Mouse (Mus musculus): ENCODE measurements around the gene Srsf3. TPM values are rescaled to one million over a fixed set of nuclear protein-coding genes. Genes with fewer than 3 reads are reported as not detected.

Srsf3 gene
- polyA plus RNA-seq, 1 experiment from 2014 or later = 411 TPM

- Histone ChIP-seq H3K27me3 (peaks cover 7% of the 10 kb centered on the region; the same call in 1 of the 2 replicates), H3K36me3 (no peaks in the 10 kb centered on the region), H3K4me2 (no peak within 1 kb of the TSS), H3K4me3 (no peak within 1 kb of the TSS), H3K9me3 (no peaks in the 10 kb centered on the region), H3K4me1 (replicated peaks) (peaks cover 23% of the 10 kb centered on the region), H3K27ac (replicated peaks) (no peak within 1 kb of the TSS), H3K9ac (no peak within 1 kb of the TSS)
- no peak for ATAC-seq (ENCODE audit: low FRiP score, low read depth)
- WGBS = 84% methylated on average over 3 of the region's 3 CpGs
Observed at GRCm38 (mm10) chr17:29090776-29091175, 58.3 kb downstream of the Srsf3 start, which contains the start of gene Cdkn1a. TSS of gene Cdkn1a (plus strand) at chr17:29090976.

DNA sequence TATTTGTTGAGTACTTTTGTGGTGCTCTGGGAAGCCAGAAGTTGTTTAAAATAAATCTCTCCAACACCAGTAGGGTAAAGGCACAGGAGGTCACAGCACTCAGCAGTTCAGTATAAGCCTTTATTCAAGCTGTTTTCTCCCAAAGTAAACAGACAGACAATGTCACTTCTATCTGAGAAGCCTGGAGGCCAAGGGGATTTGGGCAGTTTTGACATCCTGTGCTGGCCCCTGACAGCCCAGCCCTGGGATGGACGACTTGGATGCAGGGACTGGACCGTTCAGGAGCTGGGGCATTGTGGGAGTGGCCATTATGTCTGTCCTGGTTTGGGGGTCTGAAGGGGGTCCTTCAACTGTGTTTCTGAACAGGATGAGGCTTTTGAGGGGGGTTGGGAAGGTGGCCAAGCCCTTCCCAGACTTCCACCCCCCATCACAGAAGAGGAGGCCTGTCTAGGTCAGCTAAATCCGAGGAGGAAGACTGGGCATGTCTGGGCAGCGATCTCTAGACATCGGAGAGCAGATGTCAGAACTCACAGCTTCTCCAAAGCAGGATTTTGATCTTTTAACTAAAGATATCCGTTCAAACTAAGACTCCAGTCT lies 59.0 kb downstream of the Srsf3 start:
- Histone ChIP-seq H3K9me3 (no peaks in the 10 kb centered on the region), H3K4me3 (no peak overlapping the region), H3K27me3 (peaks cover 7% of the 10 kb centered on the region; the same call in 1 of the 2 replicates), H3K36me3 (no peaks in the 10 kb centered on the region), H3K9ac (no peak overlapping the region), H3K4me1 (replicated peaks) (peaks cover 23% of the 10 kb centered on the region), H3K27ac (replicated peaks) (no peak overlapping the region), H3K4me2 (no peak overlapping the region)
- no peak for ATAC-seq (ENCODE audit: low FRiP score, low read depth)
- WGBS = 50% methylated on average over 6 of the region's 6 CpGs

GRCm38 (mm10) chr17:29092497-29092896 lies 60.1 kb downstream of the Srsf3 start:
- Histone ChIP-seq H3K4me1 (replicated peaks) (peaks cover 23% of the 10 kb centered on the region), H3K4me2 (no peak overlapping the region), H3K27me3 (peaks cover 7% of the 10 kb centered on the region; the same call in 1 of the 2 replicates), H3K4me3 (no peak overlapping the region), H3K27ac (replicated peaks) (no peak overlapping the region), H3K9ac (no peak overlapping the region), H3K36me3 (no peaks in the 10 kb centered on the region), H3K9me3 (no peaks in the 10 kb centered on the region)
- 66% methylated on average over 5 of the region's 5 CpGs for WGBS
- ATAC-seq (ENCODE audit: low FRiP score, low read depth) = no peak

Other genes with a start within 250 kb of the Srsf3 start
- 8.1 and 9.6 TPM in 2 replicates for gene Brpf3, start 231.5 kb upstream of the Srsf3 start, polyA plus RNA-seq (2015; fragmentation: Nextera tagmentation; extraction: Ambion mirVana)
- 0.04 TPM in 1 of 2 replicates, not detected in the other for gene Pnpla1, start 174.2 kb upstream of the Srsf3 start, polyA plus RNA-seq (2015; fragmentation: Nextera tagmentation; extraction: Ambion mirVana)
- 1.3 and 1.9 TPM in 2 replicates for gene 4930539E08Rik, start 117.3 kb upstream of the Srsf3 start, polyA plus RNA-seq (2015; fragmentation: Nextera tagmentation; extraction: Ambion mirVana)
- gene Pxt1, start 88.8 kb upstream of the Srsf3 start, polyA plus RNA-seq (2015; fragmentation: Nextera tagmentation; extraction: Ambion mirVana) = not detected in 2 replicates
- 84.7 and 85.0 TPM in 2 replicates for gene Kctd20, start 80.7 kb upstream of the Srsf3 start, polyA plus RNA-seq (2015; fragmentation: Nextera tagmentation; extraction: Ambion mirVana)
- 83.0 and 88.0 TPM in 2 replicates for gene Stk38, start 24.6 kb upstream of the Srsf3 start, polyA plus RNA-seq (2015; fragmentation: Nextera tagmentation; extraction: Ambion mirVana)
- 109 and 115 TPM in 2 replicates for gene Cdkn1a, start 58.3 kb downstream of the Srsf3 start, polyA plus RNA-seq (2015; fragmentation: Nextera tagmentation; extraction: Ambion mirVana)
- 0.09 TPM in 1 of 2 replicates, not detected in the other for gene Rab44, start 81.5 kb downstream of the Srsf3 start, polyA plus RNA-seq (2015; fragmentation: Nextera tagmentation; extraction: Ambion mirVana)
- gene Cpne5, start 205.5 kb downstream of the Srsf3 start, polyA plus RNA-seq (2015; fragmentation: Nextera tagmentation; extraction: Ambion mirVana) = 41.1 and 42.6 TPM in 2 replicates
- 105 and 108 TPM in 2 replicates for gene Ppil1, start 231.6 kb downstream of the Srsf3 start, polyA plus RNA-seq (2015; fragmentation: Nextera tagmentation; extraction: Ambion mirVana)
- 112 and 121 TPM in 2 replicates for gene BC004004, start 236.2 kb downstream of the Srsf3 start, polyA plus RNA-seq (2015; fragmentation: Nextera tagmentation; extraction: Ambion mirVana)